Mouse (Mus musculus): ENCODE data around the gene Ckap2. TPM values are rescaled to one million over a fixed set of nuclear protein-coding genes. Genes with fewer than 3 reads are reported as not detected.

The Ckap2 gene
- total RNA-seq (2021) (1 to 10 TPM; 1.9 to 3.1 TPM), polyA plus RNA-seq (2012; rRNA removed) (0.58 and 0.78 TPM in 2 replicates)
- long read RNA-seq, partial matches to known transcripts, result 0 of 1 reads
- long read RNA-seq, other reads (novel, unspliced or antisense), result 0 of 1 reads

GRCm38 (mm10) chr8:22185431-22186397 is at the start of gene Ckap2:
TSS of gene Ckap2 (minus strand) at chr8:22185819.
- DNase-seq, result peak; percentile 96

GRCm38 (mm10) chr8:22228621-22229020 is 43.0 kb upstream of the Ckap2 start:
- peak; percentile 5 for DNase-seq

GRCm38 (mm10) chr8:22227061-22227877 is 41.6 kb upstream of the Ckap2 start, which contains the start of gene Thsd1:
TSS of gene Thsd1 (plus strand) at chr8:22227313.
- peak; percentile 84 for DNase-seq

- no peak for DNase-seq
These were observed 40.7 kb upstream of the Ckap2 start for GRCm38 (mm10) chr8:22226361-22226760.

- DNase-seq, result peak; percentile 91
These were observed 29.2 kb upstream of the Ckap2 start for GRCm38 (mm10) chr8:22214826-22215225.

GRCm38 (mm10) chr8:22209012-22209411 is 23.4 kb upstream of the Ckap2 start:
- DNase-seq, result peak; percentile 23

- no peak for DNase-seq
These were observed 21.9 kb upstream of the Ckap2 start for GRCm38 (mm10) chr8:22207535-22207934.

GRCm38 (mm10) chr8:22199481-22199880 is 13.9 kb upstream of the Ckap2 start:
- no peak for DNase-seq

- no peak for DNase-seq
These were observed 12.3 kb upstream of the Ckap2 start for GRCm38 (mm10) chr8:22197914-22198313.

GRCm38 (mm10) chr8:22193432-22194010 is 7.9 kb upstream of the Ckap2 start:
- DNase-seq, result no peak

GRCm38 (mm10) chr8:22192660-22193431 is 7.2 kb upstream of the Ckap2 start, which contains the start of gene Vps36:
TSS of gene Vps36 (plus strand) at chr8:22192809.
- DNase-seq, result peak; percentile 93

- no peak for DNase-seq
These were observed 735 bp downstream of the Ckap2 start for GRCm38 (mm10) chr8:22184884-22185283.

GRCm38 (mm10) chr8:22175966-22176365 is 9.7 kb downstream of the Ckap2 start:
- DNase-seq, result no peak

- no peak for DNase-seq
These were observed 16.5 kb downstream of the Ckap2 start for GRCm38 (mm10) chr8:22169167-22169566.

- DNase-seq, result peak; percentile 91
These were observed 19.5 kb downstream of the Ckap2 start, which contains the start of gene Nek3 for GRCm38 (mm10) chr8:22166080-22166603. TSS of gene Nek3 (minus strand) at chr8:22166435.

- no peak for DNase-seq
These were observed 20.2 kb downstream of the Ckap2 start for GRCm38 (mm10) chr8:22165251-22166079.

GRCm38 (mm10) chr8:22164431-22164830 is 21.2 kb downstream of the Ckap2 start:
- no peak for DNase-seq

- no peak for DNase-seq
These were observed 23.4 kb downstream of the Ckap2 start for GRCm38 (mm10) chr8:22162206-22162605.

GRCm38 (mm10) chr8:22150345-22150663 is 35.3 kb downstream of the Ckap2 start:
- DNase-seq, result peak; percentile 46
